Mouse (Mus musculus): Measurements from ENCODE around the gene Tuba1a.

GRCm38 (mm10) chr15:98978409-98979172, 25.1 kb upstream of the Tuba1a start:
- TF ChIP-seq CTCF (IDR thresholded peaks at IDR 0.05; ENCODE audit: borderline replicate concordance, control insufficient read depth, extremely low read depth, insufficient read depth, low read length, poor library complexity) (no peak), POLR2A (IDR thresholded peaks at IDR 0.05; ENCODE audit: control insufficient read depth, extremely low read depth, insufficient read depth, low read length, poor library complexity) (no peak)

All from thymus, adult 2 months (tissue).